Mouse (Mus musculus) heart, embryonic 15.5 days (tissue): ENCODE data around the gene Ly9. TPM values are rescaled to one million over a fixed set of nuclear protein-coding genes. Genes with fewer than 3 reads are reported as not detected.

Experiments
- ATAC-seq: fragments of 200-750 bp; cut with Nextera tagmentation; replicated peaks from 2 replicates; pipeline ENCODE4 v1.8.0; 2017; ENCODE audit warnings: low read depth, moderate TSS enrichment; ENCODE audit not compliant: insufficient number of reproducible peaks, insufficient read depth, low FRiP score
- H3K27ac ChIP-seq: fragments of 300-500 bp; sonication (generic); 2 replicates; pipeline ENCODE4 v1.5.1; 2015; ENCODE audit warnings: mild to moderate bottlenecking, inconsistent platforms
- H3K27me3 ChIP-seq: fragments of 300-500 bp; sonication (generic); 2 replicates; pipeline ENCODE4 v1.6.1; 2015; ENCODE audit warnings: inconsistent platforms
- H3K36me3 ChIP-seq: fragments of 300-500 bp; sonication (generic); 2 replicates; pipeline ENCODE4 v1.6.1; 2015; ENCODE audit warnings: mild to moderate bottlenecking, inconsistent platforms
- H3K4me1 ChIP-seq: fragments of 300-500 bp; sonication (generic); replicated peaks from 2 replicates; pipeline ENCODE4 v1.6.1; 2015; ENCODE audit warnings: inconsistent platforms
- H3K4me2 ChIP-seq: fragments of 300-500 bp; sonication (generic); 2 replicates; pipeline ENCODE4 v1.6.1; 2015; ENCODE audit warnings: inconsistent platforms, mild to moderate bottlenecking, moderate library complexity
- H3K4me3 ChIP-seq: fragments of 300-500 bp; sonication (generic); 2 replicates; pipeline ENCODE4 v1.5.1; 2015; ENCODE audit warnings: mild to moderate bottlenecking, inconsistent platforms
- H3K9ac ChIP-seq: fragments of 300-500 bp; sonication (generic); 2 replicates; pipeline ENCODE4 v1.6.1; 2015; ENCODE audit warnings: mild to moderate bottlenecking, inconsistent platforms
- H3K9me3 ChIP-seq: fragments of 300-500 bp; sonication (generic); replicated peaks from 2 replicates; pipeline ENCODE4 v1.6.1; 2016; ENCODE audit warnings: inconsistent platforms
- WGBS: fragments of 180-500 bp; shearing (Covaris S2); methylation state at CpG from one replicate; pipeline ENCODE4 v1.1.7; 2015; ENCODE audit warnings: mixed read lengths; 5-methylcytosine and 5-hydroxymethylcytosine counted together
- polyA plus RNA-seq: library from polyadenylated mRNA; unstranded; fragments of >200 nt; fragmentation: Nextera tagmentation; extraction: Ambion mirVana; gene quantifications from 2 replicates; pipeline ENCODE4 v1.2.1, GENCODE M21; 2015

The Ly9 gene
- polyA plus RNA-seq, 1 experiment from 2014 or later: 0.35 TPM

- no peak overlapping the region for H3K9ac ChIP-seq
- no peak overlapping the region for H3K27ac ChIP-seq
- no peak overlapping the region for H3K4me3 ChIP-seq
- ATAC-seq: no peak
- H3K9me3 ChIP-seq: no peaks in the 10 kb centered on the region
- 74% methylated on average over 7 of the region's 7 CpGs for WGBS
- H3K4me2 ChIP-seq: no peak overlapping the region
- H3K36me3 ChIP-seq: no peaks in the 10 kb centered on the region
- no peaks in the 10 kb centered on the region for H3K27me3 ChIP-seq
- H3K4me1 ChIP-seq: 0 out of 2 replicates have a peak, but pooled peaks cover 6% of the 10 kb centered on the region
These were observed 22.8 kb upstream of the Ly9 start for GRCm38 (mm10) chr1:171630041-171630440.

GRCm38 (mm10) chr1:171629168-171629567 lies 22.0 kb upstream of the Ly9 start:
- no peaks in the 10 kb centered on the region for H3K27me3 ChIP-seq
- no peak overlapping the region for H3K4me3 ChIP-seq
- H3K36me3 ChIP-seq: no peaks in the 10 kb centered on the region
- ATAC-seq: no peak
- H3K27ac ChIP-seq: no peak overlapping the region
- H3K9me3 ChIP-seq: no peaks in the 10 kb centered on the region
- 61% methylated on average over 6 of the region's 6 CpGs for WGBS
- no peak overlapping the region for H3K9ac ChIP-seq
- H3K4me2 ChIP-seq: no peak overlapping the region
- H3K4me1 ChIP-seq: 0 out of 2 replicates have a peak, but pooled peaks cover 6% of the 10 kb centered on the region

GRCm38 (mm10) chr1:171627801-171628200 lies 20.6 kb upstream of the Ly9 start:
- Histone ChIP-seq H3K9ac (no peak overlapping the region), H3K36me3 (no peaks in the 10 kb centered on the region), H3K4me1 (0 out of 2 replicates have a peak, but pooled peaks cover 6% of the 10 kb centered on the region), H3K4me2 (no peak overlapping the region), H3K27me3 (no peaks in the 10 kb centered on the region), H3K27ac (no peak overlapping the region), H3K9me3 (no peaks in the 10 kb centered on the region), H3K4me3 (no peak overlapping the region)
- WGBS: 75% methylated on average over 3 of the region's 3 CpGs
- ATAC-seq: no peak

- whole genome bisulfite sequencing: 84% methylated on average over 6 of the region's 6 CpGs
- H3K36me3 ChIP-seq: no peaks in the 10 kb centered on the region
- no peaks in the 10 kb centered on the region for H3K27me3 ChIP-seq
- no peaks in the 10 kb centered on the region for H3K9me3 ChIP-seq
- H3K4me1 ChIP-seq: no peaks in the 10 kb centered on the region
- no peak overlapping the region for H3K9ac ChIP-seq
- H3K27ac ChIP-seq: no peak overlapping the region
- ATAC-seq: no peak
- H3K4me3 ChIP-seq: no peak overlapping the region
- H3K4me2 ChIP-seq: no peak overlapping the region
These were observed 12.9 kb upstream of the Ly9 start for GRCm38 (mm10) chr1:171620091-171620490.

- Histone ChIP-seq H3K4me3 (no peak overlapping the region), H3K27ac (no peak overlapping the region), H3K9ac (no peak overlapping the region), H3K4me1 (no peaks in the 10 kb centered on the region), H3K36me3 (no peaks in the 10 kb centered on the region), H3K9me3 (no peaks in the 10 kb centered on the region), H3K27me3 (no peaks in the 10 kb centered on the region), H3K4me2 (no peak overlapping the region)
- WGBS: 75% methylated on average over 3 of the region's 3 CpGs
- no peak for ATAC-seq
These were observed 12.4 kb upstream of the Ly9 start for GRCm38 (mm10) chr1:171619645-171620044.

- H3K9me3 ChIP-seq: no peaks in the 10 kb centered on the region
- no peaks in the 10 kb centered on the region for H3K27me3 ChIP-seq
- H3K4me1 ChIP-seq: no peaks in the 10 kb centered on the region
- no peak overlapping the region for H3K9ac ChIP-seq
- no peaks in the 10 kb centered on the region for H3K36me3 ChIP-seq
- no peak overlapping the region for H3K4me2 ChIP-seq
- WGBS: 69% methylated on average over 8 of the region's 8 CpGs
- H3K27ac ChIP-seq: no peak overlapping the region
- no peak overlapping the region for H3K4me3 ChIP-seq
- no peak for ATAC-seq
These were observed 11.8 kb upstream of the Ly9 start for GRCm38 (mm10) chr1:171619001-171619400.

- no peak overlapping the region for H3K4me3 ChIP-seq
- H3K9ac ChIP-seq: no peak overlapping the region
- no peak overlapping the region for H3K27ac ChIP-seq
- no peaks in the 10 kb centered on the region for H3K27me3 ChIP-seq
- no peak overlapping the region for H3K4me2 ChIP-seq
- H3K4me1 ChIP-seq: no peaks in the 10 kb centered on the region
- H3K9me3 ChIP-seq: no peaks in the 10 kb centered on the region
- no peaks in the 10 kb centered on the region for H3K36me3 ChIP-seq
- 66% methylated on average over 11 of the region's 11 CpGs for WGBS
- ATAC-seq: no peak
These were observed 9.8 kb upstream of the Ly9 start for GRCm38 (mm10) chr1:171616881-171617515.

GRCm38 (mm10) chr1:171613962-171614361 lies 6.8 kb upstream of the Ly9 start:
- no peaks in the 10 kb centered on the region for H3K9me3 ChIP-seq
- no peak for ATAC-seq
- 23% methylated on average over 2 of the region's 2 CpGs for WGBS
- H3K36me3 ChIP-seq: no peaks in the 10 kb centered on the region
- no peak overlapping the region for H3K27ac ChIP-seq
- no peak overlapping the region for H3K9ac ChIP-seq
- no peak overlapping the region for H3K4me2 ChIP-seq
- no peaks in the 10 kb centered on the region for H3K4me1 ChIP-seq
- H3K27me3 ChIP-seq: no peaks in the 10 kb centered on the region
- no peak overlapping the region for H3K4me3 ChIP-seq

GRCm38 (mm10) chr1:171610781-171611180 lies 3.6 kb upstream of the Ly9 start:
- Histone ChIP-seq H3K4me1 (no peaks in the 10 kb centered on the region), H3K4me3 (no peak overlapping the region), H3K36me3 (no peaks in the 10 kb centered on the region), H3K9me3 (no peaks in the 10 kb centered on the region), H3K27me3 (no peaks in the 10 kb centered on the region), H3K27ac (no peak overlapping the region), H3K4me2 (no peak overlapping the region), H3K9ac (no peak overlapping the region)
- ATAC-seq: no peak
- 10% methylated on average over 1 of the region's 1 CpGs for WGBS

GRCm38 (mm10) chr1:171610026-171610425 lies 2.8 kb upstream of the Ly9 start:
- 88% methylated on average over 2 of the region's 2 CpGs for WGBS
- Histone ChIP-seq H3K4me1 (no peaks in the 10 kb centered on the region), H3K27me3 (no peaks in the 10 kb centered on the region)

GRCm38 (mm10) chr1:171606656-171607055 lies 554 bp downstream of the Ly9 start:
- Histone ChIP-seq H3K36me3 (no peaks in the 10 kb centered on the region), H3K4me3 (no peak overlapping the region), H3K9ac (no peak overlapping the region), H3K27me3 (no peaks in the 10 kb centered on the region), H3K4me1 (no peaks in the 10 kb centered on the region), H3K4me2 (no peak overlapping the region), H3K9me3 (no peaks in the 10 kb centered on the region), H3K27ac (no peak overlapping the region)
- 61% methylated on average over 3 of the region's 3 CpGs for WGBS
- ATAC-seq: no peak

More at GRCm38 (mm10) chr1:171610026-171610425, 2.8 kb upstream of the Ly9 start:
- no peak overlapping the region for H3K4me3 ChIP-seq
- H3K36me3 ChIP-seq: no peaks in the 10 kb centered on the region
- no peak overlapping the region for H3K27ac ChIP-seq
- no peak overlapping the region for H3K9ac ChIP-seq
- no peaks in the 10 kb centered on the region for H3K9me3 ChIP-seq
- no peak for ATAC-seq
- H3K4me2 ChIP-seq: no peak overlapping the region

GRCm38 (mm10) chr1:171604686-171605085 lies 2.5 kb downstream of the Ly9 start:
- Histone ChIP-seq H3K9me3 (no peaks in the 10 kb centered on the region), H3K27me3 (no peaks in the 10 kb centered on the region), H3K4me2 (no peak overlapping the region), H3K27ac (no peak overlapping the region), H3K36me3 (no peaks in the 10 kb centered on the region), H3K4me3 (no peak overlapping the region), H3K4me1 (no peaks in the 10 kb centered on the region), H3K9ac (no peak overlapping the region)
- no peak for ATAC-seq
- 71% methylated on average over 3 of the region's 3 CpGs for WGBS
